Mouse (Mus musculus): Measurements from ENCODE around the gene Clmn.
"Not testable (repeated sequence)": the region's sequence is repeated elsewhere in the genome, so short reads cannot be mapped to it uniquely, and the experiment has no call there.

Gene Clmn

DNA sequence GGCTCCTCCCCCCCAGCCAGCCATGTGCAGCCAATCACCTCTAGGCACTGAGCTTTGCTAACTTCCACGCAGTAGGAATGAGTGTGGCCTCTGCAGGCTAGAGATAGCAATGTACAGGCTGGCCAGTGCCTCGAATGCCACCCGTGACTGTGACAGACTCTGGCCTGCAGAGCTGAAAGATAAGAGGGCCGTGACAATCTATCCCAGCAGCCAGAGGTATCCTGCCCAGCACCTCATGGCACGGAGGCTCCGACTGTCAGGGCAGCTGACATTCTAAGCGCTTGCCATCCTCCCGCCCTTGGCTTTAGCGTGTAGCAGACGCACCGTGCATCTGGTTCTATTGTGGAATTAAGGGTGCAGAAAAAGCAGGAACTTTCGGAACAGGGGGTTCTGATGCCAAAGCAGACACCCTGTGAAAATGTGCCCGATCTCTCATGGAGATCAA is 26.9 kb downstream of the Clmn start:
- DNase-seq (ENCODE audit: low read depth) = no peak

DNA sequence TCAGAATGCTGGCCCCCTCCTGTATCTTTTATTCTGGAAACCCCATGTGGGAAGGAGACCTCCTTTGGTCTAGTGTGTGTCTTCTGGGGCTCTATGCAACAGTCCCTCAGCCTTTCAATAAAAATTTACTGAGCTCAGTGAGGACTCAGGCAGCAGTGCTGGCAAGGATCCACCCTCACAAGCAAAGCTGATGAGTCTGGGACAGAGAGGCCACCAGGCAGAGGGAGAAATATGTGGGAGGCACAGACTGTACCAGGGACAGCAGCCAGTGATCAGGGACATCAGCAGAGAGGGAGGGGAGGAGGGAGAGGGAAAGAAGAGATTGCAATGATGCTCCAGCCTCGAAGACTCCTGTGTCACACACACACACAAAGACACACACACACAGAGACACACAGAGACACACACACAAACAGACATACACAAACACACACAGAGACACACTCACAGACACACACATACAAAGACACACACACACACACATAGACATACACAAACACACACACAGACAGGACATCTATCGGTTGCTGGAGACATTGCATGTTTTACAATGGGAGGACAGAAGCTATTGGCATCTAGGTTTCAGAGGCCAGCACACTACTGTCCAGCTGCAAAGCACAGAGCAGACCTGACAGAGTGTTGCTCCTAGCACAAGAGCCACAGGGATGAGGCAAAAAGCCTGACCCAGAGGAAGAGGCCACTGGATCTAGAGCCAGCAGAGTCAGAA is 27.6 kb downstream of the Clmn start:
- DNase-seq (ENCODE audit: low read depth) = no peak

DNA sequence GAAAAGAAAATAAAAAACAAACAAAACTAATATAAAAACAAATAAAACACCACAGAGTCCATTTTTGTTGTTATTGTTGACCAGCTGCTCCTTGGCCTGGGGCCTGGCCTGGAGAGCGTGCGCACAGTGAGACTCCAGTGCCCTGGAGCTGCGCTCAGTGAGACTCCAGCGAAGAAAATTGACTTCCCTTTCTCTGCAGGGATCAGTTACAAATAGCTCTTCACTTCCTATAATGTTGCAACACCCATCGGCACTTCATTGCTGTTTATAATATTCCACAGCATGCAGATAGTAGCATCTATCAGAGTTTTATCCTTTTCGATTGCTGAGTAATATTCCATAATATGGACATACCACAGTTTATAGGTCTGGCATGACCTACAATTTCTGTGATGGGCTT is 28.6 kb downstream of the Clmn start:
- no peak for DNase-seq (ENCODE audit: low read depth)

DNA sequence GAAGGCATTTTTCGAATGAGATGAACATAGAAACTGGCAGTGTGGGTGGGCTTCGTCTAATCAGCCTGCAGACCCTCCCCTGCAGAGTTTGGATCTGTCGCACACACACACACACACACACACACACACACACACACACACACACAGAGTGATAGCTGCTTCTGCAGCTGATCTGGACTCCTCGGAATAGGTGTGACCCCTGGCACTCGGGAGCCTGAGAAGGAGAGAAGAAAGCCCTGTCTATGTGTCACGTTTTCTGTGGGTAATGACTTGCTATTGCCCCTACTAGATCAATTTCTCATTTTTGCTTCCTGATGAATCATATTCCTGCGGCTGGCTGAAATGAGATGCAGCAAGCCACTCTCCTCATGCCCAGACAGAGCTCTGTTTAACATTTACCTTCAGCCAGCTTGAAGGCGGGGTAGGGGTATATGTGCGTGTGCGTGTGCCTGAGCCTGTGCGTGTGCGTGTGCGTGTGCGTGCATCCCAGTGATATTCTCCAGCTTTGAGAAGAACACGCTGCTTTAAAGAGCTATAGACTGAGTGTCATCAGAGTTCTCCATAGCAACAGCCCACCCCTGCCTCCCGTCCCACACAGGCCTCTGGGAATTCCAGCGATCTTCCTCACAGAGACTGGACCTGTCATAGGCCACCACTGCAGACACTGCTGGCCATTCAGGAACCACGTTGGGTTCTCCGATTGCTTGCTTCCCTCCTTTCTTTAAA is 29.3 kb downstream of the Clmn start:
- no peak for DNase-seq (ENCODE audit: low read depth)

DNA sequence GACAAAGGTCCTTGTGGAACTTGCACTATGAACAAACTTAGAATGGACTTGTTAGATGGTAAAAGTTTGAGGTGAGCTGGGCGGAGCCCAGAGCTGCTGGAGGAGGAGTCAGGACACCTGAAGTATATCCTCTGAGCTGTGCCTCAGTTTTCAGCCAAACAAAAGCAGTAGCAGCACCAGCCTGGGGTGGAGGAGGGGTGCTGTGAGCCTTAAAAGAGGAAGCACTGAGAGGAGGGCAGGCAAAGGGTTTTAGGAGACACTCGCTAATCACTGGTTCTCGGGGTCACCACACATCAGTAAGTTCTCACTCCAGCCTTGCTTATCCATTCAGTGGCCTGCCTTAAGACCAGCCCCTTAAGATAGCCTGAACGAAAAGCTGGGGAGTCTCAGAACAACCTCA is 30.1 kb downstream of the Clmn start:
- no peak for DNase-seq (ENCODE audit: low read depth)

DNA sequence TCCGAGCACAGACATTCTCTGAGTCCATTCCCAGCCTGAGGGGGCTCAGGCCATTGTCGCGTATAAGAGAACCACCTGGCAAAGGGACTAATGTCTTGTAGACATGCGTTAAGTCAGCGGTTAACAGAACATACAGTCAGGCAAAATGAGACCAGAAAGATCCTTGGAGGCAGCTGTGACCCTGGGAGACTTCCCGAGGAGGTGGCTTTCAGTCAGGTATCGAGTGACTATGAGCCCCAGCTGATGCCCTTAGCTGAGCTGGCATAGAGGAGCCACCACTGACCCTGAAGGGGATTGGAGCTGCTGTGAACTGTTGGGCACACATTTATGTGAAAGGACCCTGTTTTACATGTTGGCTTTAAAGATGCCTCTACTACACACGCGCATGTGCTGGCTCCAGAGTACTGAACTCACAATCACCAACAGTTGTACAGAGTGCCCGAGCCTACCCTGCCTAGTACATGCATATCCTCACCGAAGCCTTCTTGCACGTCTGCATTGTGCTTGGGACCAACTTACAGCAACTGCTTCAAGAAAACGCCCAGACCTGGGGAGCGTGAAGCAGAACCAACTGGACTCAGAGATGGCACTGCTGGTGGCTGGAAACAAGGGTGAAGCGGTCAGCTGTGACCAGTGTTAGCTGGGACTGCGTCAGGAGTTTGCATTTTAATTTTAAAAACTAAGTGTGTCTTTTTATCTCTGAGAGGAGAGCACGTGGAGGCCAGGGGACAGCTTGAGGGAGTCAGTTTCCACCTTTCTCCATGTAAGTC is 34.0 kb downstream of the Clmn start:
- no peak for DNase-seq (ENCODE audit: low read depth)

DNA sequence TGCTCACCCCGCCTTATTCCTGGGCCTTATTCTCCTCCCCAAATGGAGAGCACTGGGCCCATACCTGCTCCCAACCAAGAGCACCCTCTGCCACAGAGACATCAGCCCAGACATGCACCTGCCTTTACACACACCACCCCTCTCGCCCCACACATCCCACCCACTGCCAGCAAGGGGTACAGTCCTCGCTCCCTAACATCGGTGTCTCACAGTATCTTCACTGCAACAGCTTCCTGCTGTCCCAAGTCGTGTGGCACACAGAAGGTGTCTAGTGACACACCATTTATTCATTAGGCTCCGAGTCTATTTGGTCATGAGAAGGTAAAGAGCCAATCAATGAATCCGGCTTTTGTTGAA is 34.6 kb downstream of the Clmn start:
- no peak for DNase-seq (ENCODE audit: low read depth)

DNA sequence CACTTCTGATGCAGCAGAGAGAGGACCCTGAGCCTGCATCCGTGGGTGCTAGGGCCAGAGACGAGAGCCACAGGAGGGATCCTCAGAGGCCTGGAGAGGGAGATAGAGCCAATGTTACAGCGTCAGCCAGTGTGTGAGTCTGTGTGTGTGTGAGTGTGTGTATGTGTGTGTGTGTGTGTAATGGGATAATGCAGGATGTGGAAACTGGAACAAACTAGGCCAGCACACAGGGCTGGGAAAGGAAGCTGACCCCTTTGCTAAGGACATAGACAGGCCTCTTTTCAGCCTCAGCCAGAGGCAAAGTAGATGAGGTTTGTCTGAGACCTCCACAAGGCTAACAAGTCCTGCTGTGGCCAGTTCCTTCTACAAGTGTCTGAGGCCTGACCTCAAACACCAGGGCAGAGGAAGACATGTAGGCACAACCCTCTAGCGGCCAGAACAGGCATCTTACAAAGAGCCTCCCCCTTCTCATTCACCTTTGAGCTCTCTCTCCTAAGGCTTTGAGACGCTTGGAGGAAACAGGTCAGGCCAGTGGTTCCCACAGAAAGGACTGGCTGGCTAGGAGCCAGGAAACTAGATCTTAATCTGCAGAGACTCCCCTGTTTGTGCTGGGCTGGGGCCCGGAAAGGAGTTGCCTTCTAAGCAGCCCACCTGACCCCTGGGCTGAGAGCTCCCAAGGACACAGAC is 35.1 kb downstream of the Clmn start:
- no peak for DNase-seq (ENCODE audit: low read depth)

DNA sequence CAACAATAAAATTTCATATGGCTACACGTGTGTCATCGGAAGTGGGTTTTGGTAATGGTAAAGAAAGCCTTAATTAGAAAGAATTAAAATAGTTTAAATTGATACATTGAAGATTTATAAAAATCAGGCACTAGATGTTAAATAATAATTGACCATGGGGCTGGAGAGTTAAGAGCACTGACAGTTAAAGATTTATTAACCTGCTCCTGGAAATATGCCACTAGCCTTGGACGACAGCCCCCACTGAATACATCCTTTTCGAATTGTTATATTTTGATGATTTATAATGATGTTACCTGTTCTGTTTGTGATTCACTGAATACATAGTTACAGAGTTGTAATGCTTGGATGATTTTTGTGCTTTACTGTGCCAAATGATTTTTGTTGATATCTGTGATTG is 35.9 kb downstream of the Clmn start:
- not testable (repeated sequence) for DNase-seq (ENCODE audit: low read depth)

DNA sequence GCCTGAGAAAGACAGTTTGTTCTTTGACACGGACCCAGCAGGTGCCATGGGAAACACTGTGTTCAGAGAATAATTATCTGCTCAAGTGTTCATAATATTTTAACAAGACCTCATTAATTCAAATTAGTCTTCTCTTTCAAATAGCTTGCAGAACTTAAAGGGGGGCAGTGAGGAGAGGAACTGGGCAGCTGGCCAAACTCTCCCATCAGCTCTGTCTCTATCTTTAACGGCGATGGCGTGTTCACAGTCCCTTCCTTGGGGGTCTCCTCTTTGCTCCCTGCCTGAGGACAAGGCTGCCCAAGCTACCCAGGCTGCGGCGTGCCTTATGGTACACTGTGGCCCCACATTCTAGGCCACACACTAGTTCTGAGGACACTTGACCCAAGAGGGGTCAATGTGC is 37.2 kb downstream of the Clmn start:
- no peak for DNase-seq (ENCODE audit: low read depth)

DNA sequence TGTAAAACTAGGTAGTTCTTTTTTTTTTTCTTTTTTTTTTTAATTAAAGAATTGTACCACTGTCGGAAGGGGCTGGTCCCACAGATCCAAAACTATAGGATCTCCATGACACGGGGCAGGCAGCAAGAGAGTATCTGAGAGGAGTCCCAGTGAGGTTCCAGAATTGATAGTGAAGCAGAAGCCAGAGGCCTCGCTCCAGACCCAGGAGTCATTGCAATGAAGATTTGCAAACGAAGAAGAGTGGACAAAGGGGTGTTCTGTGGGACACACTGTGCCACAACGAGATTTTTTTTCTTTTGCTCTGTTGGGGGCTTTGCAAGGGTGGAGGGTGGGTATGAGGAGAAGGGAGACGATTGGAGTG is 40.0 kb downstream of the Clmn start:
- no peak for DNase-seq (ENCODE audit: low read depth)

DNA sequence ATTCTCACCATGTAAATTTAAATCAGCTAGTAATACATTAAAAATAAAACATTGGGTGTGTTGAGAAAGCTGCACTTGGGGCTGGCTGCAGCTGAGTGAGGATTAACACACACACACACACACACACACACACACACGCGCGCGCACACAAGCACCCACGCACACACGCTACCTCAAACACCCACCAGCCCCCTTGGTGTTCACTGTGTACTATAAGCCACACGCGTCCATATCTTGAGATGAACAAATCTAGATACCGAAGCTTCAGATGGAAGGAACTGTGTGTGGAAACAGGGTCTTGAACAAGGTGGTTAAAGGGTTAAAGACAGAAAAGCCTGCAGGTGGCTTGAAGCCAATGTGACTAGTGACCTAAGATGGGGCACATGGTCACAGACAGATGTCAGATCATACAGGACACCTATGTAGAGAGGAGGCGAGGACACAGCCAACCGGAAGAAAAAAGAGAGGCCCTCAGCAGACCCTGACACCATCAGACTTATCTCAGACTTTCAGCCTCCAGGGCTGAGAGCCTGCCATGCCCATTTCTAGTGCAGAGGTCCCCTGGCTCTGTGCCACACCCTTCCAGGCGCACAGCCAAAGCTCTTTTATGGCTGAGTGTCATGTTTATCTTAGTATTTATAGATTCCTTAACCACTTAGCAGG is 40.5 kb downstream of the Clmn start:
- no peak for DNase-seq (ENCODE audit: low read depth)

DNA sequence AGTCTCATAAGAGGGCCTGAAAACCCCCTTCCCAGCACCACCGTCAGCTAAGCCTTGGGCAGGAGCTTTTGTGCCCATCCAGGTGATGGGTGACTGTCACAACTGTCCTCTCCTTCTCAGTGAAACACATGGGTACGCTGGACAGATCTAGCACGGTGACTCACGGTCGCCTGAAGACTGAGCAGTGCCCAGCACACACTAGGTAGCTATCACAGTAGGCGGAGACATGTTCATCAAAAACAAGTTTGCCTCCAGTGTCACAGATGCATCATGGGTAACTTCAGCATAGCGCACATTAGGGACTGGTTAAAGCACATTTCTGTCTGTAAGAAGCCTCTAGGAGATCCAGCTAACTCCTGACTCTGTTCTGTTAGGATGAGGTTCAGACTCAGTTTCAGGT is 41.2 kb downstream of the Clmn start:
- no peak for DNase-seq (ENCODE audit: low read depth)

DNA sequence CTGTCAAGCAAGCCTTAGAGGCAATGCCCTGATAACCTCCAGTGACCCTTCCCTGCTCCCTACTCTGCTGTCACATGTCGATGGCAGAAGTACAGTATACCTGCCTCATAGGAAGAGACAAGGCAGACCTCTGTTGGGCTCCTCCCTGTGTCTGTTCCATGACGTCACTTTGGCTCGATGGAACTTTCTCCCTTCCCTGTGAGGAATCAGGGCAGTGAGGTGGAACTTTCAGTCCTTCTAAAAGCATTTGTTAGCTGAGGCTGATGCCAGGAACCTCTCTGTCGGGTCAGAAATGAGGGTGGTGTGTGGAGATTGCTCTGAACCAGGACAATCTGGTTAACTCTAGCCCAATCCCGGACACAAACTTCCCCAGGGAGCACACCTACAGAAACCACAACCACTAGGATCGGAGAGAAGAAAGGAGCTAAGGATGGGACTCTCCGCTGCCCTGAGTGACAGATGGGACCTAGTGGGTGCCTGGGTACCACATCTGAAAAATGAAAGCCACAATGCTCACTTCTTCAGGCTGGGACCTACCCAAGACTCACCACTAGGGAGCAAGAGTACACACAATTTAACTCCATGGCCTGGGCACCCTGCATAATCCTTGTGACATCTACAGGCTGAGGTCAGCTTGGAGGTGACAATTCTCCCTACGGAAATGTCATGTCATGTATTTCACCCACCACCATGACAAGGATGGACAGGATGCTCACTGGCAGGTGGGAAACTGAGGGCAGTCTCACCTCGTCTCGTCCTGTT is 41.9 kb downstream of the Clmn start:
- no peak for DNase-seq (ENCODE audit: low read depth)

DNA sequence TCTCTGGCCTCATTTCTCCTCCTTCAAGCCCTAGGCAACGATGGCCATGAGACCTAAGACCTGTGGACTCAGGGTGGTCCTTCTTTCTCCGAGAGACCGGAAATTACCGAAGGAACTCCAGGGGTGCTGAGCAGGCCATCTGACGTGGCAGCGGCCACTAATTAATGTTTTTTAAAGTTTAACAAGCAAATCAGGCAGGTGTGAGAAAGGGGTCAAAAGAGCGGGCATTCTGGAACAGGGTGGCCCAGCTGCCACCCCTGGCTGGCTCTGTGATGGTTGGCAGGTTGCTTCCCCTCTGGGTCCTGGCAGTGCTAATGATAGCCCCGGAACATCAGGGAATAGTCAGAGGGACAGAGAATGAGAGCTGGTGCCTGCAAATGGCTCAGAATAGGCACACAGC is 42.7 kb downstream of the Clmn start:
- no peak for DNase-seq (ENCODE audit: low read depth)

DNA sequence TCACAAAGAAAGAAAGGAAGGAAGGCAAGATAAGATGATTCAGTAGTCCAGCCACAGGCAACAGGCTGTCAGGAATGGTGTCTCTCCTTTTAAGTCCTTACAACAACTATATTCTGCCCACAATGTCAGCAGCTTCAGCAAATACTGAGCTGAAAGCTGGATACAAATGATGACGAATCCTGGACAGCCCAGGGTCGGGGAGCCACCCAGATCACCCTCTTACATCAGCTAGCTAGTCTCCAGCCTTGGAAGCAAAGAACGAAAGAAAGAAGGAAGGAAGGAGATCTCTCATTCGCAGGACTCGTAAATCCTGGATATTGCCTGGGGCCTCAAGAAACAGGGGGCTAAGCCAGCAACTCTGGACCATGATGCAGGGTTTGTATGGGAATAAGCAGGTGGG is 44.8 kb downstream of the Clmn start:
- no peak for DNase-seq (ENCODE audit: low read depth)

DNA sequence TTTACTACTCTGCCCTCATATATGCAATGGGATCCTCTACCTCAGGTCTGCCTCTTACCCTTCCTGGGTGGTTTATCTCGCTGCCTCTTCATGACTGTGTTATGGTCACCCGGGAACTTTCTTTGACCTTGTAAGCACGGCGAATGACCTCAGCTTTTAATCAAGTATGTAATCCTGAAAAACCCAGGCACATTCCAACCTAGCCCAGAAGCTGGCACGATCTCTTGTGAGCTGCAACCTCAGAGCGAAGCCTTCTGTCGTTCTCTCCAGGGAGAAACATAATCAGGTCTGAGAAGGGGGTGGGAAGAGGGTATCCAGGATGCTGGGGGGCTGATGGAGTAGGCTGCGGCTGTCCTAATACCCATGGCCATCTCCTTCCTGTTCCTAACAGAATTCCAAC is 45.8 kb downstream of the Clmn start:
- no peak for DNase-seq (ENCODE audit: low read depth)

DNA sequence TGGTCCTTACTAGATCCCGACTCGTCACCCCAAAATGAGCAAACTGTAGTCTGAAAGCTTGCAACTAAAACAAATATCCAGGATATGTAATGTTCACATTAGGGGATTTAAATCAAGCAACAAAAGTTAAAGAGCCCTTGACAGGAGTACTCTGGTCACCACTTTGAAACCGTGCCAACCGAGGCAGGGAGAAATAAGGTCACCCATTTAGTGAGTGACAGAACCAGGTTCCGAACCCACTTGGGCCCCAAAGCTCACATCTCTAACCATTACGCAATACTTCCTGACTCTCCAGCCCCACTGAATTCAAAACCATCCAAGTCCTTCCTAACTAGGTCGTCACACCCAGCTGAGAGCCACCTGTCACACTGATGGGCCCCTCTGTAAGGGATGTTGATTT is 46.8 kb downstream of the Clmn start:
- no peak for DNase-seq (ENCODE audit: low read depth)

DNA sequence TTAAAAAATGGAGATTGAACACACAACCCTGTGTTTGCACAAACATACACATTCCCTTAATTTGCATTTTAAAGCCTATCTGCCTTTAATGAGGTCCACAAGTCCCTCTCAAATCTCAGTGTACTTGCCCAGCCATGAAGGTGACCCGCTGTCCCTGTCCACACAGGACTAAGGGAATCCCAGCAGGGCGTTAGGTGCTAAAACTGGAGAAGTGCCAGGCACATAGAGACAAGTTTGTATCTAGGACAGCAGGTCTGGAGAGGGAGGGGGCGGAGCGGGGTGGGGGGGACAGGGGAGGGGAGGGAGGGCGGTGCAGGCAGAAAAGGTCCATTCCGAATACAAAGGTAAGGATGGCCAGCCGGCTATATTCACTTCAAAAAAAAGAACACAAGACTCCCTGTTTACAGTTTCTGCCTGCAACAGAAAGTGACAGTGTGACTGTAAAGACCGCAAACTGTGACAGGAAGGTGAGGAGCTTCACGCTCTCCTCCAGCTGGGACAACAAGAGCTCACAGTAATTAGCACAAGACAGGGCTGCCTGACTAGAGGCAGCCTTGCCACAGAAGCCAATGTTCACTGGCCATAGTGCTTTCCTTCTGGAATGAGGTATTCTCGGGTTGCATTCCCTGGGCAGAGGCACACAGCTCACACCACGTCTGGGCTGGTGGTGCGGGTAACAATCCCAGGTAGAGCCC is 47.6 kb downstream of the Clmn start:
- DNase-seq (ENCODE audit: low read depth) = no peak

DNA sequence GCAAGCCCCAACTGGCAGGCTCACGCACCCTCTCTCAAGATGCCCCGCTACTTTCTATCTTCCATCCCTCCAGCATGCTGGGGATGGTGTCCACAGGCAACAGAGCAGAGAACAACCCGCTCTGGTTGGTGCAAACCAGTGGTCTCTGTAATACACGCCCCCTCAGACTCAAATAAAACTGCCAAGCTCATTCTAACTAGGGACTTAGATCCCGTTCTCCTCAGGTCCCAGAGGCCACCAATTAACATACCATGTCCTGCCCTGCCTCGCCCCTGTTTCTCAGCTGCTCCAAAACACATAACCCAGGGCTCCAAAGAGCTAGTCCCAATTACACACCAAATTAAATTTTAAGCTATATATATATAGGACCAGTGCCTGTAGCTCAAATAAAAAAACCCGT is 50.6 kb downstream of the Clmn start:
- DNase-seq (ENCODE audit: low read depth) = no peak

DNA sequence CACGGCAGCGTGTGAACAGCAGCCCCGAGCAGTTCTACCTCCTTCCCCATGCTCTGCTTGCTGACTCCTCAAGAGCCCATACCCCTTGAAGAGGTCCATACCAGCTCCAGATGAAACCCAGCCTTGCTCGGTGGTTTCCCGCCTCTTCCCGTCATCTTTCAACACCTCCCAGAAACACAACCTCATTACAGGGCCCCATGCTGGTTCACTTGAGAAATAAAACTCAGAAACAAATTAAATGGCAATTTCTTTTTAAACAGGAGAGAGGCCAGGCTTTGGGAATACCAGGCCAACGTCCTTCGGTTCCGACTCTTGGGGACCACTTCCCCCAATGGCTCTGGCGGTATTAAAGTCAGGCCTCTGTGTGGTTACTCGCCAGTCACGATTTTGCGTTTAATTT is 51.1 kb downstream of the Clmn start:
- no peak for DNase-seq (ENCODE audit: low read depth)
